Comparison of ENCODE assay signal across 31 mouse cellular contexts in genomic region chr1:185500602-185501001, GRCm38 (mm10). TPM values are rescaled to one million over a fixed set of nuclear protein-coding genes. Genes with fewer than 3 reads are reported as not detected.
DNase-seq lines count a peak whose midpoint lies in the region; ATAC-seq and TF ChIP-seq lines count a peak whose summit lies in the region.
"Had no signal": no experiment of that assay in that cellular context is flagged by ENCODE, and none has a peak within 500 bp of the region (broad histone marks: within the 10 kb centered on the region; RNA-seq: fewer than 3 reads in every experiment).

No protein-coding gene starts in this region.

- no peak overlapping the region for H3K9ac ChIP-seq in forebrain, embryonic 15.5 days (replicated peaks)
- no peak overlapping the region for H3K9ac ChIP-seq in forebrain, embryonic 11.5 days (ENCODE audit: low read length)
- H3K9ac ChIP-seq in midbrain, postnatal 0 days (replicated peaks; ENCODE audit: low read length, poor library complexity, severe bottlenecking) = no peak overlapping the region
- H3K9ac ChIP-seq: embryonic facial prominence, embryonic 13.5 days; heart, embryonic 12.5 days; heart, embryonic 15.5 days; hindbrain, embryonic 13.5 days had no signal

- DNase-seq in cerebellum, postnatal 14 days = peak; percentile 36 to 48
- DNase-seq in forebrain, embryonic 11.5 days (ENCODE audit: low spot score) = no peak
- peak; percentile 41 for DNase-seq in midbrain, postnatal 0 days (ENCODE audit: low spot score)
- DNase-seq in midbrain, embryonic 10.5 days (ENCODE audit: low spot score) = no peak
- DNase-seq in lung, postnatal 4 days = no peak
- DNase-seq: adrenal gland, postnatal 10 days; adrenal gland, postnatal 36 days; B cell, adult 2 months; cerebellum, adult 11-12 months; cerebellum, adult 9-10 months; cerebellum, postnatal 36 days; embryo, embryonic 11 days; gastrocnemius, adult 2 months; gastrocnemius, postnatal 14 days; heart, postnatal 10 days; heart, postnatal 36 days; kidney, adult 2 months had no signal

- no peaks in the 10 kb centered on the region for H3K27me3 ChIP-seq in forebrain, embryonic 15.5 days
- no peaks in the 10 kb centered on the region for H3K27me3 ChIP-seq in forebrain, embryonic 11.5 days (ENCODE audit: control insufficient read depth, insufficient read depth, low read length)
- peaks cover 2% of the 10 kb centered on the region; the same call in 1 of the 2 replicates for H3K27me3 ChIP-seq in midbrain, postnatal 0 days (ENCODE audit: insufficient read depth, low read length)
- no peaks in the 10 kb centered on the region for H3K27me3 ChIP-seq in midbrain, embryonic 10.5 days (ENCODE audit: low read depth, poor library complexity, severe bottlenecking)
- H3K27me3 ChIP-seq: CH12.LX; embryonic facial prominence, embryonic 13.5 days; heart, embryonic 12.5 days; heart, embryonic 15.5 days; hindbrain, embryonic 13.5 days had no signal

- no peak for TF ChIP-seq CTCF in midbrain, postnatal 0 days (IDR thresholded peaks at IDR 0.05)

- H3K4me3 ChIP-seq in forebrain, embryonic 15.5 days = no peak overlapping the region
- H3K4me3 ChIP-seq in forebrain, embryonic 11.5 days (ENCODE audit: low read depth, low read length) = no peak overlapping the region
- H3K4me3 ChIP-seq in midbrain, postnatal 0 days (ENCODE audit: low read depth, low read length) = no peak overlapping the region
- no peak overlapping the region for H3K4me3 ChIP-seq in midbrain, embryonic 10.5 days
- H3K4me3 ChIP-seq: embryonic facial prominence, embryonic 10.5 days; embryonic facial prominence, embryonic 13.5 days; erythroblast, embryonic 14.5 days; gastrocnemius, adult 2 months; heart, embryonic 12.5 days; heart, embryonic 15.5 days; hindbrain, embryonic 10.5 days; hindbrain, embryonic 13.5 days had no signal

- H3K4me2 ChIP-seq in forebrain, embryonic 15.5 days (replicated peaks) = no peak overlapping the region
- no peak overlapping the region for H3K4me2 ChIP-seq in forebrain, embryonic 11.5 days (ENCODE audit: low read depth, low read length, severe bottlenecking)
- H3K4me2 ChIP-seq in midbrain, postnatal 0 days (ENCODE audit: low read depth, low read length, poor library complexity, severe bottlenecking) = no peak overlapping the region
- H3K4me2 ChIP-seq: embryonic facial prominence, embryonic 13.5 days; heart, embryonic 12.5 days; heart, embryonic 15.5 days; hindbrain, embryonic 13.5 days had no signal

- H3K36me3 ChIP-seq in forebrain, embryonic 15.5 days = no peaks in the 10 kb centered on the region
- H3K36me3 ChIP-seq in forebrain, embryonic 11.5 days (ENCODE audit: control insufficient read depth, insufficient read depth, low read length) = no peaks in the 10 kb centered on the region
- H3K36me3 ChIP-seq in midbrain, postnatal 0 days (ENCODE audit: insufficient read depth, low read length) = no peaks in the 10 kb centered on the region
- H3K36me3 ChIP-seq in midbrain, embryonic 10.5 days = no peaks in the 10 kb centered on the region
- H3K36me3 ChIP-seq: embryonic facial prominence, embryonic 10.5 days; embryonic facial prominence, embryonic 13.5 days; G1E; heart, embryonic 12.5 days; heart, embryonic 15.5 days; hindbrain, embryonic 10.5 days; hindbrain, embryonic 13.5 days had no signal

- H3K9me3 ChIP-seq in forebrain, embryonic 15.5 days = no peaks in the 10 kb centered on the region
- H3K9me3 ChIP-seq in forebrain, embryonic 11.5 days (ENCODE audit: control insufficient read depth, low read length) = no peaks in the 10 kb centered on the region
- H3K9me3 ChIP-seq in midbrain, postnatal 0 days (ENCODE audit: low read length) = no peaks in the 10 kb centered on the region
- no peaks in the 10 kb centered on the region for H3K9me3 ChIP-seq in midbrain, embryonic 10.5 days (replicated peaks)
- H3K9me3 ChIP-seq: embryonic facial prominence, embryonic 10.5 days; embryonic facial prominence, embryonic 13.5 days; G1E; heart, embryonic 12.5 days; heart, embryonic 15.5 days; hindbrain, embryonic 10.5 days; hindbrain, embryonic 13.5 days had no signal

- H3K4me1 ChIP-seq in forebrain, embryonic 15.5 days = peaks cover 38% of the 10 kb centered on the region
- H3K4me1 ChIP-seq in forebrain, embryonic 11.5 days (replicated peaks; ENCODE audit: control insufficient read depth, insufficient read depth, low read length) = no peaks in the 10 kb centered on the region
- H3K4me1 ChIP-seq in midbrain, postnatal 0 days (ENCODE audit: insufficient read depth, low read length) = no peaks in the 10 kb centered on the region
- H3K4me1 ChIP-seq in midbrain, embryonic 10.5 days = no peaks in the 10 kb centered on the region
- H3K4me1 ChIP-seq: embryonic facial prominence, embryonic 10.5 days; embryonic facial prominence, embryonic 13.5 days; heart, embryonic 12.5 days; heart, embryonic 15.5 days; hindbrain, embryonic 10.5 days; hindbrain, embryonic 13.5 days had no signal

- ATAC-seq in cerebellum, adult (ENCODE audit: insufficient number of reproducible peaks, low FRiP score, low TSS enrichment) = no peak
- peak; percentile 66; the same call in 1 of the 2 replicates for ATAC-seq in forebrain, embryonic 15.5 days (replicated peaks)
- no peak for ATAC-seq in forebrain, embryonic 11.5 days (replicated peaks; ENCODE audit: low FRiP score)
- ATAC-seq in midbrain, postnatal 0 days (ENCODE audit: low FRiP score) = no peak
- ATAC-seq: intestine, postnatal 0 days; Patski had no signal

- 59% methylated on average over 7 of the region's 7 CpGs for WGBS in forebrain, embryonic 15.5 days
- 80% methylated on average over 7 of the region's 7 CpGs for WGBS in forebrain, embryonic 11.5 days
- 81% methylated on average over 7 of the region's 7 CpGs for WGBS in midbrain, postnatal 0 days
- 83% methylated on average over 7 of the region's 7 CpGs for WGBS in midbrain, embryonic 10.5 days

- H3K27ac ChIP-seq in forebrain, embryonic 15.5 days (replicated peaks) = no peak overlapping the region
- no peak overlapping the region for H3K27ac ChIP-seq in forebrain, embryonic 11.5 days (ENCODE audit: low read depth, low read length)
- H3K27ac ChIP-seq in midbrain, postnatal 0 days (ENCODE audit: low read depth, low read length) = no peak overlapping the region
- H3K27ac ChIP-seq in midbrain, embryonic 10.5 days (replicated peaks) = no peak overlapping the region
- H3K27ac ChIP-seq: embryonic facial prominence, embryonic 10.5 days; embryonic facial prominence, embryonic 13.5 days; gastrocnemius, adult 2 months; heart, embryonic 15.5 days; hindbrain, embryonic 10.5 days; hindbrain, embryonic 13.5 days had no signal

RNA-seq across cellular contexts. Expression of gene Slc30a10, which starts 46.0 kb away (rescaled TPM):
- 9.9 and 11.4 TPM in 2 replicates for polyA plus RNA-seq in forebrain, embryonic 15.5 days (2015; fragmentation: Nextera tagmentation; extraction: Ambion mirVana)
- 2.5 and 2.6 TPM in 2 replicates for polyA plus RNA-seq in forebrain, embryonic 11.5 days (2014; fragmentation: Nextera tagmentation; extraction: Ambion mirVana)
- total RNA-seq in midbrain, postnatal 0 days (2014; rRNA removed) = 19.1 and 21.9 TPM in 2 replicates
- polyA plus RNA-seq in midbrain, postnatal 0 days (2015; fragmentation: Nextera tagmentation; extraction: Ambion mirVana) = 6.6 and 6.8 TPM in 2 replicates
- 1.3 and 1.4 TPM in 2 replicates for polyA plus RNA-seq in midbrain, embryonic 10.5 days (2016; fragmentation: Nextera tagmentation; extraction: Ambion mirVana)
- total RNA-seq: adrenal gland, adult 18-20 months; CH12.LX; gastrocnemius, adult 2 months; heart, postnatal 10 days; heart, postnatal 36 days had no signal
- polyA plus RNA-seq: kidney, adult 2 months; Patski had no signal

Comparison
In these comparisons a context has a peak if more than half of its experiments do, and no peak if none do; other contexts are left out.
1. DNase-seq: peak in cerebellum, postnatal 14 days (2 of 2) and midbrain, postnatal 0 days (single experiment); none in forebrain, embryonic 11.5 days (single experiment), midbrain, embryonic 10.5 days (single experiment) and lung, postnatal 4 days (0 of 2).